Mouse (Mus musculus): Measurements from ENCODE around the gene Pick1.

- TF ChIP-seq CTCF (IDR thresholded peaks at IDR 0.05; ENCODE audit: extremely low read depth, insufficient read depth, insufficient read length, insufficient replicate concordance) (no peak), POLR2A (IDR thresholded peaks at IDR 0.05; ENCODE audit: low read depth, low read length) (no peak)
Observed at GRCm38 (mm10) chr15:79242574-79243233, 13.7 kb downstream of the Pick1 start.

Measured in spleen, adult 2 months (tissue).